Mouse (Mus musculus) left cerebral cortex, adult 18-20 months (tissue): ENCODE data around the gene Dna2. TPM values are rescaled to one million over a fixed set of nuclear protein-coding genes. Genes with fewer than 3 reads are reported as not detected.
A peak's percentile ranks its signal among the peaks of the same experiment; 100 is the strongest.
"Not testable (repeated sequence)": the region's sequence is repeated elsewhere in the genome, so short reads cannot be mapped to it uniquely, and the experiment has no call there.

Experiments
- DNase-seq, 2 experiments: peaks; one replicate each; pipeline ENCODE4 v3.0.0; 2021 to 2022; ENCODE audit warnings: low spot score in 2 of 2, mixed read lengths in 1 of 2
- long read RNA-seq, 2 experiments: library from polyadenylated mRNA; stranded (forward); transcript quantifications; one replicate each; pipeline ENCODE4 v2.0.0; 2021
- total RNA-seq, 2 experiments: library from RNA; stranded (reverse); gene quantifications; 2 replicates each; pipeline ENCODE4 v1.2.3; 2021

Dna2 gene
- total RNA-seq: 1 to 10 TPM in 1 of 2 experiments, under 1 TPM in 1; 0.98 to 1.2 TPM
- long read RNA-seq, experiment 1, full-length matches to known transcripts: 2 of 2 reads
- long read RNA-seq, experiment 1, partial matches to known transcripts: 0 of 2 reads
- long read RNA-seq, experiment 1, other reads (novel, unspliced or antisense): 0 of 2 reads
- long read RNA-seq, experiment 2: 0 reads

DNA sequence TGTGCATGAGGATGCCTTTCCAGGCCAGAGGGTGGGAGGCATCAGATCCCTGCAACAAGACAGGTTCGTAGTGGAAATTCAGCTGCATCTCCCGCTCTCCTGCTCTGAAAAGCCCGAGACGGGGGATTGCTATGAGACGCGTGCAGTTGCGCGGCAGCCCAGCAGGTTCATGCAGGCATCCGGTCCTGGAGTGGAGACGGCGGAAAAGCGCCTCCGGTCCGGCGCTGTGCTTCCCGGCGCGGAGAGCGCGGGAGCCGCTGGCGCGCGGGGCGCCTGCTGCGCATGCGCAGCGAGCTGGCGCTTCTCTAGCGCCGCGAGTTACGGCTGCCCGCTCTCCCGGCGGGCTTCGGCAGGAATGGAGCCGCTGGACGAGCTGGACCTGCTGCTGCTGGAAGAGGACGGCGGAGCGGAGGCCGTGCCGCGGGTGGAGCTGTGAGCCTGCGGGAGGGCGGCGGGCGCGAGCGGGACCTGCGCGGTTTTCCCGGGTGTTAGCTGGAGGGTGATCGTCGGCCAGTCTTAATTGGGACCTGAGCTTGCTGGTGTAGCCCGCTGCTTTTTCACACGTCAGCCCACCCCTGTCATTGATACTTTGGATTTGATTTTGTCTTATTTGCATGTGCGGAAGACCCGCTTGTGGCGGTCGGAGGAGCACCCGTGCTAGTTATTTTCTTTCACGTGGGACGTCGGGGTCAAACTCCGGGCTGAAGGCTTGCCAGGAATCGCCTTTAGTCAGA, at the start of gene Dna2:
Gene Dna2 (plus strand): TSS at position 289 of the 734 bp plus-strand sequence.
- peak; percentile 65 to 81 for DNase-seq

DNA sequence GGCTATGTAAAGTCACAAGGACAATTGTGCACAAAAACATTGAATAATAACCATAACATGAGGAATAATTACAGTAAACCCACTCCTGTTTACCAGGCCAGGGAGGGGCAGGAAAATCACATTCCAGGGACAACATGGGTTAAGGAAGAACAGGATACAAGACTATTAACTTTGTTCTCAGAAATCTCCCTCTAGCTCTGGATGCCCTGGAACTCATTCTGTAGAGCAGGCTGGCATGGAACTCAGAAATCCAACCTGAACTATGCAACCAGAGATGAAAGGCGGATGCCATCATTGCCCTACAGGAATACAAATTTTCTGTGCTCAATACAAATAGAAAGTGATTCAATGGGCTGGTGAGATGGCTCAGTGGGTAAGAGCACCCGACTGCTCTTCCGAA, 49.4 kb upstream of the Dna2 start:
- no peak for DNase-seq

DNA sequence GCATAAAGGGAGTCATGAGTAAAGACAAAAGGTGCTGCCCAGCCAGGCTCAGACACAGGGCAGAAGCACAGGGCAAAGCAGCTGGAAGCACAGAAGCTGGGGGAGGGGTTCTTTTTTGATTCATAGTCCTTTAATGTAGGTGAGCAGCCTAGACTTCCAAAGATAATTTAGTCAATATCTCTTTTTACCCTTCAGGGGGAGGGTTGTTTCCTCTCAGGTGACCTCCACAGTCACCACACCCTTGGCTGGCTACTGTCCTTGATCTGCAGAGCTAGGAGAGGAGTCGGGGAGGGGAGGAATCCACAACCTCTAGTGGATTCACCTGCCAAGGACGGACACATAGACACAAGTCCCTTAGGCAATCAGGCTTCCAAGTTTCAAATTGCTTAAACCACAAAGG, 48.8 kb upstream of the Dna2 start:
- DNase-seq: no peak

DNA sequence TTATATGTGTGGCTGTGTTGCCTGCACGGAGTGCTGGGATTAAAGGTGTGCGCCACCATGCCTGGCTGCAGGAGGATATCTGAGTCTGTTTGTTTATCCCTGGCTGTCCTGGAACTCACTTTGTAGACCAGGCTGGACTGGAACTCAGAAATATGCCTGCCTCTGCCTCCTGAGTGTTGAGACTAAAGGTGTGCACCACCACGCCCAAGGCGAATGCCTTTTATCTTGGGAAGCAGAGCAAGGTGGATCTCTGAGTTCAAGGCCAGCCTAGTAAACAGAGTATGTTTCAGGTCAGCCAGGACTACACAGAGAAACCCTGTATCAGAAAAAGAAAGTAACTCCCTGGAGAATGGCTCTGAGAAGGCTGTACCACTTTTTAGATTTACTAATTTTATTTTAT, 46.7 kb upstream of the Dna2 start:
- no peak for DNase-seq

DNA sequence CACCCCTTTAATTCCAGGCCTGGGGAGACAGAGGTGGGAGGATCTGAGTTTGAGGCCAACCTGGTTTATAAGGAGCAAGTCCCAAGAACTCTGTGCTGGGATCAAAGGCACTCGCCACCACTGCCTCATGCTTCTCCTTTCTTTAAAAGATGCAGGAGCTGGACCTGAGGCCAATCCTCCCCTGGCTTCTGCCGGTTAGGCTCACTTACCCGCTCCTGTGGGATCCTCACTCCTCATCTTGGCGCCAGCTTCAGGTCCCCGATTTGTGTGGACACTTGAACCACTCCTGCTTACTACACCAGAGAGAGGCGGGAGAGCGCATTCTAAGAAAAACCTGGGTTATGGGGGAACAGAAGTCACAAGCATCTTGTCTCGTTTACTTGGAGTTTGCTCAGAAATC, 45.0 kb upstream of the Dna2 start:
- DNase-seq: no peak

DNA sequence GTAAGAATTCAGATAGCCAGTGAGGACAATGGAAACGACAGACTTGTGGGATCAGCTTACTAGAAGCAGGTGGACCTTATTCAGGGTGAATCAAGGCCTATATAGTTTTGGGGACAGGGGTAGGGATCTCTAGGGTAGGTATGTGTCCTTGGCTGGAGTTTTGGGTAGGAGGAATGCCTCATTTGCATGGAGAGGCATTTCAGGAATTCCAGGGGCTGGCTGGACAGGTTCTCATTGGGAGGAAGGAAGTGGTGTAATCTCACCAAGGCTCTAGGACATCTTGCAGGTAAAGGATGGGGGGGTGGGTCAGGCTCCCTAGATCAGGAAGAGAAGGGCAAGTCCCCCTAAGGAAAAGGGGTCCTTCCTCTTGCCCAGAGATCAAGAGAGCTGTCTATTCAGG, 44.0 kb upstream of the Dna2 start:
- DNase-seq: no peak

DNA sequence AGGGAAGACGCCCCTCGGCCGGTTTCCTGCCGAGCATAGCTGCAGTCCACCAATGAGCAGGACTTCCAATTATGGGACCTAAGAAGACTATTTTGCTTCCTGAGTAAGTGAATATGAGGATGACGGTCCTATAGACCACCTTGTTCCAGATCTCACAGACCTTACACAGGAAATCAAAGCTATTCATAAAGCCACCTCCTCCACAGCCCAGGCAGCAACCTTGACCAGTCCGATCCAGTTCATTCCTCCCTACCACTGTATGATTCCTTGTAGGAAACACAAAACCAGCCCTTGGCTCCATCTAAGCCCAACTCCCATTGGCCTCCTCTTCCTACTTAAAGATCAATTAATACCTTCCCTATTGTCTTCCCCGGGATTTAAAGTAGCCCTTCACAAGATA, 40.5 kb upstream of the Dna2 start:
- no peak for DNase-seq

DNA sequence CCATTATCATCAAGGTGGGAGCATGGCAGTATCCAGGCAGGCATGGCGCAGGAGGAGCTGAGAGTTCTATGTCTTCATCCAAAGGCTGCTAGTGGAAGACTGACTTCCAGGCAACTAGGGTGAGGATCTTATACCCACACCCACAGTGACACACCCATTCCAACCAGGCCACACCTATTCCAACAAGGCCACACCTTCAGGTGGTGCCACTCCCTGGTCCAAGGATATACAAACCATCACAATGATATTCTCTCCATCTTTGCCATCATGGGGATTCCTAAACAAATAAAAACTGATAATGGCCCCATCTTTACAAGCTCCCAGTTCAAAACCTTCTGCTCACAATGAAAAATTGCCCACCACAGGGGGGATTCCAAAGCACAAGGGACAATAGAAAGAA, 37.9 kb upstream of the Dna2 start, which contains the start of gene Tet1:
Gene Tet1 (minus strand): TSS at position 101 of the 400 bp plus-strand sequence.
- DNase-seq: not testable (repeated sequence)

DNA sequence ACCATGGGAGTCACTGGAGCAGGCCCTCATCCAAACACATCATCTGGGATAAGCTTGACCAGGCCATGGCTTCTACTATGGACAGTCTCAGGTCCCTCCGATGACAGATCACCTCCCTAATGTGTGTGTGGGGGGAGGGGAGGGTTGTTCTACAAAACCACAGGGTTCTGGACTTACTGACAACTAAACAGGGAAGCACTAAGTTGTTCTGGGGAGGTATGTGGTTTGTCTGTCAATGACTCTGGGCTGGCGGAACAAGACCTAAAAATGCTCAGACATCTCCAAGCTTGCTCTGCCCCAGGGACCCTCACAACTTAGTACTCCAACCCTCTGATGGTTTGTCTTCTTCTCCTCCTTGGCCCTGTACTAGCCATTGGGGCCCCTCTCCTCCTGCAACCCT, 35.7 kb upstream of the Dna2 start:
- no peak for DNase-seq

DNA sequence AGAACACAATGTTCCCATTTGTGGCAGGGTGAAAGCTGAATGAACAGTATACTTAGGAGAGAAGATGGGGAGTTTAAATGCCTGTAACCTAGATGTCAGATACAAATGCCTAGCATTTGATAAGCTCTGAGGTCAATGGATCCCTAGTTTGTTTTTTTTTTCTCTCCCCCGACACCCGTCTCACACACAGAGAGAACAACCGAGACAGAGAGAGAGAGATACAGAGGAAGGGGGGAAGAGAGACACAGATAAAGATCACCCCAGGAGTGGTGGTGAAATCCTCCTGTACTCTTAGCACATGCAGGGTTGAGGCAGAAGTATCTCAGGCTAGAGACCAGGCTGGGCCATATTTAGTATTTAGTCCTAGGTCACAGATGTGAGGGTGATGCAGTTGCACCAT, 27.8 kb upstream of the Dna2 start:
- DNase-seq: no peak

DNA sequence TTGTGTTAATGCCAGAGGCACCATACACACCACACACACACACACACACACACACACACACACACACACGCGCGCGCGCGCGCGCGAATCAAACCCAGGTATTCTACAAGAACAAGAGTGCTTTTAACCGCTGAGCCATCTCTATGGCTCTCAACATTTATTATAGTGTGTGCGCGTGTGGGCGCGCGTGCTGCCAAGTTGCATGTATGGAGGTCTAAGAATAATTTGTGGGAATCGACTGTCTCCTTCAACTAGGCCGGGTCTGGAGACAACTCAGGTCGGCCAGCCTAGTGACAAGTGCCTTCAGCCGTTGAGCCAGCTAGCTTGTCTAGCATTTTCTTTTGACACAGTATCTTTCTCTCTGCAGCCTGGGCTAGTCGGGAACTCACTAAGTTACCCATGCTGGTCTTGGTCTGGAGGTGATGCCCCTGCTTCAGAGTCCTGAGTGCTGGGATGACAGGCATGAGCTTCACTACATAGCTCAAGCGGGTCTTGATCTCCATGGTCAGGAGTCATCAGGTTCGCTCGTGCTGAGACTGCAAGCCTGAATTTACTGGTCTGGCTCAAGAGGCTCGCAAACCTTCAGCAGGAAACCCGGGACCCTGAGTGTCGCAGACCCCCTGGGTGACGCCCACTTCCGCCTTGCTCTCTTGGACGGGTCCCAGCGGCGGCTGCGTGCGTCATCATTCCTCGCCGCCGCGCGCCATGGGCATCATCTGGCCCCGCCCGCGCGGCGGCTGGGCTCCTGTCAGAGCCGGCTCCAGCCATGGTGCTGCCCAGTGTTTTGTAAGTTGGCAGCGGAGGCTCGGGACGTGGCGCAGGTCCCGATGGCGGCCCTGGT, 26.7 kb upstream of the Dna2 start, which contains the start of gene Slc25a16:
Gene Slc25a16 (plus strand): TSS at position 709 of the 841 bp plus-strand sequence.
- DNase-seq: peak; percentile 88 to 94

DNA sequence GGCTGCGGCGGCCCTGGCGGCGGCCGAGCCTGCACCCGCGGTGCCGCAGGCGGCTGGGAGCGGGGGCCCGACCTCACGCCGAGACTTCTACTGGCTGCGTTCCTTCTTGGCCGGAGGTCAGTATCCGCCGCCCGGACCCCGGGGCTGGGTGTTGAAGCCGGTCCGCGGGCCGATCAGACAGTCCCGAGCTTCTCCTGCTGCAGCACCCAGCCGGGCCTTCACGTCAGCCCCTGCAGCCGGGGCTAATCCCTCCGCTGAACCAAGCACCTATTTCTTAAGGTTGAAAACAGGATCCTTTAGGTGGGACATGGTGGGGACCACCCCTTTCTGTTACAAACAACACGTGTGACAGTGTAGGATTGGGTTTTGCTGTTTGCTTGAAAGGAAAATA, 26.1 kb upstream of the Dna2 start:
- no peak for DNase-seq

DNA sequence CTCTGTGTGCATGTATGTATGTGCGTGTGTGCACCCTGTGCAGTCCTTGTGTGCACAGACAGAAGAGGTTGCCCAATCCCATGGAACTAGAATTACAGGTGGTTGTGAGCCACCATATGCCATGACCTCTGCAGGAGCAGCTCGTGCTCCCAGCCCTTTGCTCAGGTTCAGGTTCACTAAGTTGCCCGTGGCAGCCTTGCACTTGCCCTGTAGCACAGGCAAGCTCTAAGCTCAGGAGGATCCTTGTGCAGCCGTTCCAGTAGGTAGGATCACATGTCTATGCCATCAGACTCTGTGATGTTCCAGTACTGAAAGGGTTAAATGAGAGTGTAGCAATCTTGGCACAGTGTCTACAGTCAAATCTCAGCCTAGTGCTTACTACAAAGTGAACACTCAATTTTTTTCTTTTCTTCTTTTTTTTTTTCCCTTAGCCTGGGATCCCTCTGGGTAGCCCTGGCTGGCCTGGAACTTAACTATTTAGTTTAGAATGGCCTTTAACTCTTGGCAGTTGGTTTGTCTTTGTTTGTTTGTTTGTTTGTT, 22.7 kb upstream of the Dna2 start:
- no peak for DNase-seq

DNA sequence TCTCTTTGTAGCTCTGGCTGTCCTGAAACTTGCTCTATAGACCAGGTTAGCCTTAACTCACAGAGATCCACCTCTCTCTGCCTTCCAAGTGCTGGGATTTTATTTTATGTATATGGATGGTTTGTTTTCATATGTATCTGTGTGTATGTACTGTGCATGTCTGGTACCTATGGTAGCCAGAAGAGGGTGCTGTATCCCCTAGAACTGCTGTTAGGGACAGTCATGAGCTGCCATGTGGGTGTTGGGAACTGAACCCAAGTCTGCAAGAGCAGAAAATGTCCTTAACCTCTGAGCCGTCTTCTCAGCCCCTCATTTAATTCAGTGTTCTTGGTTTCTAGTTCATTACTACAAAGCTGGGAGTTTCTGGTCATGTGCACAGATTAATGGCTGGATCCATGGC, 14.4 kb upstream of the Dna2 start:
- no peak for DNase-seq

DNA sequence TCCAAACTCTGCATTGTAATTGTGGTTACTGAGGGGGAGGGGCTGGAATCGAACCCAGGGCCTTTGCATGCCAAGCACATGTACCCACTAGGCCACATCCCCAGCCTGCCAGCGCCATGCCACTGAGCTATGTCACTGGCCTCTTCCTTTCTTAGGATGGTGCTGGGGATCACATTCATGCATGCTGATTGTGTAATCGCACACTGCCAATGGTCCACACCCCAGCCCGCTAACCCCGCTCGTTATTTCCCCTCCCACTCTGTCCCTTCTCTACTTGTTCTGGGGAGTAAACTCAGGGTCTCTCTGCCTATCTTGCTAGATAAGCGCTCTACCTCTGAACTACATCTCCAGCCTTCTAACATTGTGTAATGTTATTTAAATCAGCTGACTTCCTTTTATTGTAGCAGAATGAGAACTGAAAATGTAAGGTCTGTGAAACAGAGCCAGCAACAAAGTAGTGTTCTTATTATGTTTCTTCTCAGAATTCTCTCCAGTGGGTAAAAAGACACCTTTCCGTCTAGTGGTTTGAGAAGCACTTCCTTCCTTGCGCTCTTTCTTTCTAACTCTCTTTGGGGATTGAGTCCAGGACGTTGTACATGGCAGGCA, 1.7 kb upstream of the Dna2 start:
- DNase-seq: no peak

DNA sequence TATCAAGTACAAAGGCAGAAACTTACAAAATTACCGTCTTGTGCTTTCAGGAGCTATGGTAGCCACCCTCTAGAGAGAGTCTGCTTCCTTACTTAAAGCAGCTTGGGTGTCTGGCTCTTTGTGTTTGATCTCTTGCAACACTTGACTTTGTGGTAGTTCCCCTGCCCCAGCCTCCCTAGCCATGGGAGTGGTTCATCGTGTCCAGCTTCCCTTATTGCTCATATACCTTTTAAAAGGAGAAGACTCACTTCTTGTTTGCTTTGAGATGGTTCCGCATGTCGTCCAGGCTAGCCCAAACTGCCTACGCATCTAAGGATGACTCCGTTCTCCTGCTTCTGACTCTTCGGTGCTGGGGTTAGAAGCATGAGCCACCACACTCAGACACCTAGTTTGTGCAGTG, 1.7 kb downstream of the Dna2 start:
- no peak for DNase-seq

DNA sequence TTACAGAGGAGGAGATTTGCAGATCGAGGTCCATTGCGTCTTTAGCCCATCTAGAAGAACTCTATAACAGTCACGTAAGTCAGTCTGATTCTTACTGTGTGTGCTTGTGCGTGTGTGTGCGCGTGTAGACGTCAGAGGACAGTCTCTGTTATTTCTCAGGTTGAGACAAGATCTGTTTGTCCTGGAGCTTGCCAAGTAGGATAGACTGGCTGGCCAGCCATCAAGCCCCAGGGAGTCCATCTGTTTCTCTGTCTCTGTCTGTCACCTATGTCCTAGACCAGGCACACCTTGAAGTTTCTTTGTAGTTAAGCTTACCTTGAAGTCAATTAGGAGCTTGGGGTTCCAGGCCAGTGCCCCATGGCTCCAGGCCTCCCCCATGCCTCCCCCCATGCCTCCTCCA, 17.1 kb downstream of the Dna2 start:
- no peak for DNase-seq

DNA sequence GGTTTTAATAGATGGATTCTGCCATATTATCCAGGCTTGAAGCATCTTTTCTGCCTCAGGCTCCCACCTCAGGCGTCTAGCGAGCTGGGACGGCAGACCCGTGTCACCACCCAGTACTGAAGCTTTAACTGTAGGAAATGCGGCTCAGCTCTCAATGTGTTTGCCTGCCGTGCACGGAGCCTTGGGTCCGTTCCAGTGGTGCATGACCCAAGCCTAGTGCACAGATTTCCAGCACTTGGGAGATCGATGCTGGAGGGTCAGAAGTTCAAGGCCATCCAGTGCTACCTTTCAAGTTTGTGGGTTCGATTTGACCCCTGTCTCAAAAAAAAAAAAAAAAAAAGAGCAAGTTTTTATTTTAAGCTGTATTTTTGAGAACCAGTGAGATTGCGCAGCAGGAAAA, 19.0 kb downstream of the Dna2 start:
- no peak for DNase-seq

DNA sequence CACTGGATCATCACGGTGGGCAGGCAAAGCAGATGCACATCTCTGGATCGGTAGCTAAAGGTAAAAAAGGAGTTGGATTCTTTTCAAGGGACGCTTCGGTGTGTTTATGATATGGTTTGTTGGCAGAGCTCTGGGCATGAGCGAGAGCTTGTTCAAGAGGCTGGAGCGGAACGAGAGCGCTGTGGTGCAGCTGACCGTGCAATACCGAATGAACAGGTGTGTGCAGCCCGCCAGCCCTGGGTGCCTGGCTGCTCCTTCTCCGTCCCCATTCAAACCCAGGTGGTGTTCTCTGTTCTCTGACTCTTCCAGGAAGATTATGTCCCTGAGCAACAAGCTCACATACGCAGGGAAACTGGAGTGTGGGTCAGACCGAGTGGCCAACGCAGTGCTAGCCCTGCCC, 19.5 kb downstream of the Dna2 start:
- no peak for DNase-seq

DNA sequence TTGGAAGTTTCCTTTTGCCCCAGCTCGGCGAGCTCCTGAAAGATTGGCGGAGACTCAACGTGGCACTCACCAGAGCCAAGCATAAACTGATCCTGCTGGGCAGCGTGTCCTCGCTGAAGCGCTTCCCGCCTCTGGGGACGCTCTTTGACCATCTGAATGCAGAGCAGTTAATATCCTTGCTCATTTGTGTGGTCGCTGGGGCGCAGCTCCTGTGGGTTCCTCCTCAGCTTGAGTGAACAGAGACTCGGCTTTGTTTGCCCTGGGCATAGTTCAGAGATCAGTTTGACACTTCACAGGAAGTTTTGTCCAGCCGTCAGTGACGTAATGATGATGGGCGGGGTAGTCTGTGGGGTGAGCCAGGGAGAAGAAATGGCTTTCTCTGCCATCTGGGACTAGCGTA, 25.0 kb downstream of the Dna2 start:
- no peak for DNase-seq

DNA sequence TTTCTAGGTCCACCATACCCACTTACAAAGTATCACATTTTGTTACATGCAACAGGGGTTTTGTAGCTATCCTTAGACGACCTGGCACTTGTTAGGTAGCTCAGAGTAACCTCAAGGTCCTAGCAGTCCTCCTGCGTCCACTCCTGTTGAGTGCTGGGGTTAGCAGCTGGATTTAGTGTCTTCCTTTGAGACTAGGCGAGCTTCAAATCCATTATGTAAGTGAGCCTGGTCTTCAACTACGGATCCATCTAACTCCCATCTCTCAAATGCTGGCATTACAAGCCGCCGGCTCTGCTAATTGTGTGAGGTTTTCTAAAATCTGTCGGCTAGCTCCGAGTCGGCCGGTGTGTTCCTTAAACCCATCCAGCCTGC, 32.8 kb downstream of the Dna2 start:
- DNase-seq: no peak
